Mouse (Mus musculus): ENCODE data around the gene Gm11758. TPM values are rescaled to one million over a fixed set of nuclear protein-coding genes. Genes with fewer than 3 reads are reported as not detected.
"Not testable (repeated sequence)": the region's sequence is repeated elsewhere in the genome, so short reads cannot be mapped to it uniquely, and the experiment has no call there.

Gm11758 gene
- polyA plus RNA-seq (2014; fragmentation: Nextera tagmentation; extraction: Ambion mirVana), result not detected in 2 replicates

DNA sequence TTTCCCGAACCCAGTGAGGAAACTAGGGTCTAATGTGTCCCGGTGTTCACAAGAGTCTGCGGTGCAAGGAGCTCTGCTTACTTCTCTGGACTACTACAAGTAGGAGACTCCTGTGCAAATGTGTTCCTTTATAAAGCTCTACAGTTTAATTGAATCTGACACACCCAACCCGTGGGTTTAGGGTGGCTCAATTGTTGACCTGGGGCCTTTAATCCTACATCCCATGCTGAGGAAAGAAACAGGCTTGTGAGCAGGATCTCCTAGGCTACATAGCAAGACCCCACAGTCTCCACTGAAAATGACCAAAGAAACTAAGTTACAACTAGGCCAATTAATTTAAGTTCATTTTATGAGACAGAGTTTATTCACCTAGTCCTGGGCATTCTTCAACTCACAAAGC lies at the start of gene Gm11758:
Gm11758 (minus strand) TSS at position 101 of the 400 bp plus-strand sequence.
- H3K27me3 ChIP-seq (ENCODE audit: insufficient read depth, low read length); H3K4me3 ChIP-seq (ENCODE audit: low read depth, low read length); H3K4me1 ChIP-seq (ENCODE audit: insufficient read depth); H3K9me3 ChIP-seq (ENCODE audit: low read depth, low read length); ATAC-seq (ENCODE audit: insufficient read depth); H3K36me3 ChIP-seq (ENCODE audit: insufficient read depth); H3K4me2 ChIP-seq; DNase-seq; H3K27ac ChIP-seq (ENCODE audit: low read depth); H3K9ac ChIP-seq: not testable (repeated sequence)
- no CpG with 5 or more reads among the region's 4 CpGs for WGBS

DNA sequence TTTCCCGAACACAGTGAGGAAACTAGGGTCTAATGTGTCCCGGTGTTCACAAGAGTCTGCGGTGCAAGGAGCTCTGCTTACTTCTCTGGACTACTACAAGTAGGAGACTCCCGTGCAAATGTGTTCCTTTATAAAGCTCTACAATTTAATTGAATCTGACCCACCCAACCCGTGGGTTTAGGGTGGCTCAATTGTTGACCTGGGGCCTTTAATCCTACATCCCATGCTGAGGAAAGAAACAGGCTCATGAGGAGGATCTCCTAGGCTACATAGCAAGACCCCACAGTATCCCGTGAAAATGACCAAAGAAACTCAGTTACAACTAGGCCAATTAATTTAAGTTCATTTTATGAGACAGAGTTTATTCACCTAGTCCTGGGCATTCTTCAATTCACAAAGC lies 44.6 kb upstream of the Gm11758 start, which contains the start of gene Gm11756:
Gm11756 (minus strand) TSS at position 101 of the 400 bp plus-strand sequence.
- not testable (repeated sequence) for H3K4me3 ChIP-seq (ENCODE audit: low read depth, low read length); H3K4me2 ChIP-seq; H3K9ac ChIP-seq; H3K9me3 ChIP-seq (ENCODE audit: low read depth, low read length); H3K27me3 ChIP-seq (ENCODE audit: insufficient read depth, low read length); H3K36me3 ChIP-seq (ENCODE audit: insufficient read depth); ATAC-seq (ENCODE audit: insufficient read depth); H3K4me1 ChIP-seq (ENCODE audit: insufficient read depth); DNase-seq; H3K27ac ChIP-seq (ENCODE audit: low read depth)
- 83% methylated on average over 6 of the region's 6 CpGs for WGBS

DNA sequence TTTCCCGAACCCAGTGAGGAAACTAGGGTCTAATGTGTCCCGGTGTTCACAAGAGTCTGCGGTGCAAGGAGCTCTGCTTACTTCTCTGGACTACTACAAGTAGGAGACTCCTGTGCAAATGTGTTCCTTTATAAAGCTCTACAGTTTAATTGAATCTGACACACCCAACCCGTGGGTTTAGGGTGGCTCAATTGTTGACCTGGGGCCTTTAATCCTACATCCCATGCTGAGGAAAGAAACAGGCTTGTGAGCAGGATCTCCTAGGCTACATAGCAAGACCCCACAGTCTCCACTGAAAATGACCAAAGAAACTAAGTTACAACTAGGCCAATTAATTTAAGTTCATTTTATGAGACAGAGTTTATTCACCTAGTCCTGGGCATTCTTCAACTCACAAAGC lies 29.8 kb upstream of the Gm11758 start, which contains the start of gene Gm13871:
Gm13871 (minus strand) TSS at position 101 of the 400 bp plus-strand sequence.
- ATAC-seq (ENCODE audit: insufficient read depth); H3K36me3 ChIP-seq (ENCODE audit: insufficient read depth); H3K27me3 ChIP-seq (ENCODE audit: insufficient read depth, low read length); H3K4me1 ChIP-seq (ENCODE audit: insufficient read depth); H3K27ac ChIP-seq (ENCODE audit: low read depth); H3K9me3 ChIP-seq (ENCODE audit: low read depth, low read length); H3K9ac ChIP-seq; H3K4me3 ChIP-seq (ENCODE audit: low read depth, low read length); H3K4me2 ChIP-seq; DNase-seq: not testable (repeated sequence)
- WGBS, result no CpG with 5 or more reads among the region's 4 CpGs

DNA sequence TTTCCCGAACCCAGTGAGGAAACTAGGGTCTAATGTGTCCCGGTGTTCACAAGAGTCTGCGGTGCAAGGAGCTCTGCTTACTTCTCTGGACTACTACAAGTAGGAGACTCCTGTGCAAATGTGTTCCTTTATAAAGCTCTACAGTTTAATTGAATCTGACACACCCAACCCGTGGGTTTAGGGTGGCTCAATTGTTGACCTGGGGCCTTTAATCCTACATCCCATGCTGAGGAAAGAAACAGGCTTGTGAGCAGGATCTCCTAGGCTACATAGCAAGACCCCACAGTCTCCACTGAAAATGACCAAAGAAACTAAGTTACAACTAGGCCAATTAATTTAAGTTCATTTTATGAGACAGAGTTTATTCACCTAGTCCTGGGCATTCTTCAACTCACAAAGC lies 14.9 kb upstream of the Gm11758 start, which contains the start of gene Gm11757:
Gm11757 (minus strand) TSS at position 101 of the 400 bp plus-strand sequence.
- whole genome bisulfite sequencing, result no CpG with 5 or more reads among the region's 4 CpGs
- not testable (repeated sequence) for H3K9ac ChIP-seq; H3K4me1 ChIP-seq (ENCODE audit: insufficient read depth); H3K27ac ChIP-seq (ENCODE audit: low read depth); H3K36me3 ChIP-seq (ENCODE audit: insufficient read depth); H3K4me2 ChIP-seq; DNase-seq; H3K9me3 ChIP-seq (ENCODE audit: low read depth, low read length); H3K27me3 ChIP-seq (ENCODE audit: insufficient read depth, low read length); H3K4me3 ChIP-seq (ENCODE audit: low read depth, low read length); ATAC-seq (ENCODE audit: insufficient read depth)

DNA sequence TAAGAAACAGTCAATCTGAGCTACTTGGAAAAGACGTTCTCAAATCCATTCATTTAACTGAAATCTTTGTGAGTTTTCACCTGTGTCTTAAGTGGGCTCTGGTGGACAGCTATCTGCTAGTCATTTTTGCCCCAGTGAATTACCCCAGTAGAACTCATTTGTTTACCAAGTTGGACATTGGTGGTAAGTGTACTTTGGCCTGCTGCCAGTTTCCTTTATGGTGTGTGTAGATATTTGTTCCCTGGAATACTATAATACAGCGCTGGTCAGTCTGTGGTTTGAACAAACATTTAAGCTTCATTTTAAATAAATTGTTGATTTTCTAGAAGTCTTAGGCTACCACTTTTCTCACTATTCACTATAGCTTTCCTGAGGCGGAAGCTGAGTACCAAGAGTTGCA lies 49.5 kb downstream of the Gm11758 start:
- H3K27me3 ChIP-seq (ENCODE audit: insufficient read depth, low read length), result no peaks in the 10 kb centered on the region
- no peak for TF ChIP-seq CTCF (IDR thresholded peaks at IDR 0.05; ENCODE audit: low read depth)
- no peak overlapping the region for H3K9ac ChIP-seq
- H3K4me2 ChIP-seq, result no peak overlapping the region
- DNase-seq, result peak; percentile 41
- no peaks in the 10 kb centered on the region for H3K4me1 ChIP-seq (ENCODE audit: insufficient read depth)
- WGBS, result 62% methylated on average over 3 of the region's 3 CpGs
- H3K27ac ChIP-seq (ENCODE audit: low read depth), result no peak overlapping the region
- no peak overlapping the region for H3K4me3 ChIP-seq (ENCODE audit: low read depth, low read length)
- ATAC-seq (ENCODE audit: insufficient read depth), result peak; percentile 24; the same call in 1 of the 2 replicates
- no peaks in the 10 kb centered on the region for H3K36me3 ChIP-seq (ENCODE audit: insufficient read depth)
- H3K9me3 ChIP-seq (ENCODE audit: low read depth, low read length), result no peaks in the 10 kb centered on the region

Other genes starting within 250 kb of the Gm11758 start
- not detected in 2 replicates for gene Gm11236, start 238.1 kb downstream of the Gm11758 start, polyA plus RNA-seq (2014; fragmentation: Nextera tagmentation; extraction: Ambion mirVana)
- not detected in 2 replicates for gene Gm11239, start 207.9 kb downstream of the Gm11758 start, polyA plus RNA-seq (2014; fragmentation: Nextera tagmentation; extraction: Ambion mirVana)
- not detected in 2 replicates for gene Gm428, start 192.8 kb downstream of the Gm11758 start, polyA plus RNA-seq (2014; fragmentation: Nextera tagmentation; extraction: Ambion mirVana)
- gene Rasef, start 85.3 kb downstream of the Gm11758 start, polyA plus RNA-seq (2014; fragmentation: Nextera tagmentation; extraction: Ambion mirVana), result 3.7 and 5.4 TPM in 2 replicates
- not detected in 2 replicates for gene Gm11757, start 14.8 kb upstream of the Gm11758 start, polyA plus RNA-seq (2014; fragmentation: Nextera tagmentation; extraction: Ambion mirVana)
- gene Gm13871, start 29.7 kb upstream of the Gm11758 start, polyA plus RNA-seq (2014; fragmentation: Nextera tagmentation; extraction: Ambion mirVana), result not detected in 2 replicates
- not detected in 2 replicates for gene Gm11756, start 44.5 kb upstream of the Gm11758 start, polyA plus RNA-seq (2014; fragmentation: Nextera tagmentation; extraction: Ambion mirVana)
- gene 2310002L09Rik, start 74.6 kb upstream of the Gm11758 start, polyA plus RNA-seq (2014; fragmentation: Nextera tagmentation; extraction: Ambion mirVana), result not detected in 2 replicates
- 0.45 TPM in 2 replicates for gene Frmd3, start 137.2 kb upstream of the Gm11758 start, polyA plus RNA-seq (2014; fragmentation: Nextera tagmentation; extraction: Ambion mirVana)

All from lung, embryonic 14.5 days (tissue).